Mouse (Mus musculus): ENCODE measurements around the gene B430305J03Rik. TPM values are rescaled to one million over a fixed set of nuclear protein-coding genes. Genes with fewer than 3 reads are reported as not detected.

The B430305J03Rik gene
- polyA plus RNA-seq, 1 experiment from 2014 or later: not detected

DNA sequence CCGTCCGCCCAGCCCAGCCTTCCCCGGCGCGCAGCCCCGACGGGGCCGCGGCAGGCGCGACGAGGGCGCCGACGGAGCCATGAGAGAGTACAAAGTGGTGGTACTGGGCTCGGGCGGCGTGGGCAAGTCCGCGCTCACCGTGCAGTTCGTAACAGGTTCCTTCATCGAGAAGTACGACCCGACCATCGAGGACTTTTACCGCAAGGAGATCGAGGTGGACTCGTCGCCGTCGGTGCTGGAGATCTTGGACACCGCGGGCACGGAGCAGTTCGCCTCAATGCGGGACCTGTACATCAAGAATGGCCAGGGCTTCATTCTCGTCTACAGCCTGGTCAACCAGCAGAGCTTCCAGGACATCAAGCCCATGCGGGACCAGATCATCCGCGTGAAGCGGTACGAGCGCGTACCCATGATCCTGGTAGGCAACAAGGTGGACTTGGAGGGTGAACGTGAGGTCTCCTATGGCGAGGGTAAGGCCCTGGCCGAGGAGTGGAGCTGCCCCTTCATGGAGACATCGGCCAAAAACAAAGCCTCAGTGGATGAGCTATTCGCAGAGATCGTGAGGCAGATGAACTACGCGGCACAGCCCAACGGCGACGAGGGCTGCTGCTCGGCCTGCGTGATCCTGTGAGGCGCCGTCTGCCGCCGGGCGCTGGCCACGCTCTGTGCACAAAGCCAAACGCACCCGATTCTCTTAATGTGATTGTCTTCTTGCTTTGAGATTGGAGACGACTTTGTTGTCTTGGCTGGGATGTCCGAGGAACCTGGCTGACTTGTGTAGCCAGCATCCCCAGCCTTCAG, 573 bp downstream of the B430305J03Rik start:
- Histone ChIP-seq H3K4me2 (replicated peaks) (peak overlapping the region; percentile 82), H3K9me3 (replicated peaks) (no peaks in the 10 kb centered on the region), H3K9ac (peak overlapping the region; percentile 85), H3K36me3 (no peaks in the 10 kb centered on the region), H3K4me3 (replicated peaks) (peak overlapping the region; percentile 94), H3K27me3 (no peaks in the 10 kb centered on the region), H3K27ac (replicated peaks) (peak overlapping the region; percentile 95), H3K4me1 (peaks cover 20% of the 10 kb centered on the region)
- ATAC-seq (ENCODE audit: insufficient number of reproducible peaks, low FRiP score, low TSS enrichment, low read depth): no peak
- under 1% methylated on average over 68 of the region's 68 CpGs for WGBS

GRCm38 (mm10) chr3:61364661-61364977, 1.1 kb downstream of the B430305J03Rik start:
- no peaks in the 10 kb centered on the region for H3K9me3 ChIP-seq (replicated peaks)
- peak overlapping the region; percentile 94 for H3K4me3 ChIP-seq (replicated peaks)
- H3K4me2 ChIP-seq (replicated peaks): peak overlapping the region; percentile 82
- ATAC-seq (ENCODE audit: insufficient number of reproducible peaks, low FRiP score, low TSS enrichment, low read depth): peak; percentile 2; the same call in 1 of the 2 replicates
- H3K4me1 ChIP-seq: peaks cover 20% of the 10 kb centered on the region
- H3K27me3 ChIP-seq: no peaks in the 10 kb centered on the region
- WGBS: under 1% methylated on average over 32 of the region's 33 CpGs
- peak overlapping the region; percentile 85 for H3K9ac ChIP-seq
- H3K36me3 ChIP-seq: no peaks in the 10 kb centered on the region
- H3K27ac ChIP-seq (replicated peaks): peak overlapping the region; percentile 95

DNA sequence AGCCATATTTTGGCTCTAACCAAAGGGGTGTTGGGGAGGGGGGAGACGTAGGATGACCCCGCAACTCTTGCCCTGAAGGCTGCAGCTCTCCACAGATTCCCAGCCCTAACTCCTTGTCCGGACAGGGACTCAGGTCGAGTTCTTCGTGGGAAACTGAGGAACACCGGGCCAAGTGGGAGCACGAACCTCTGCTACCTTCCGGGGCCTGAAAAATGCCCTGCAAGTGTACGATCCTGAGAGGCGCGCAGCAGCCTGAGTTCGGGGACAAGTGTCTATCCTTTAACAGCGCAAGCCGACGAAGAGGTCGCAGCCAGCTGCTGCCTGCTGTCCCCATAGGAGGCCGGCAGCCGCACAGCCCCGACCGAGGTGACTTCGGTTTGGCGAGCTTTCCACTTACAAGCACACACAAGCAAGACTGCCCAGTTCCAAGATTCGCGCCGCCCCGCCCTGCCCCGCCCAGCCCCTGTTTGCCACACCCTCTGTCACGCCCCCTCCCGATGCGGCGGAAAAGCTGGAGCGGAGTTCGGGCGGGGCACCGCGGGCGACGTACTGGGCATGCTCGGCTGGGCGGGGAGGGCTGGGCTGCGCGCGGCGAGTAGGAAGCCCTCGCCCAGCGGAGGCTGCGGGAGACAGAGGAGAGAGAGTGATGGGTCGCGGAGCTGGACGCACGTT, 1.6 kb downstream of the B430305J03Rik start:
- Histone ChIP-seq H3K27ac (replicated peaks) (peak overlapping the region; percentile 95), H3K9ac (peak overlapping the region; percentile 85), H3K27me3 (no peaks in the 10 kb centered on the region), H3K4me3 (replicated peaks) (peak overlapping the region; percentile 94), H3K36me3 (no peaks in the 10 kb centered on the region), H3K9me3 (replicated peaks) (no peaks in the 10 kb centered on the region), H3K4me1 (peaks cover 20% of the 10 kb centered on the region), H3K4me2 (replicated peaks) (peak overlapping the region; percentile 82)
- WGBS: under 1% methylated on average over 43 of the region's 51 CpGs
- ATAC-seq (ENCODE audit: insufficient number of reproducible peaks, low FRiP score, low TSS enrichment, low read depth): peak; percentile 91

GRCm38 (mm10) chr3:61363161-61363988, 2.4 kb downstream of the B430305J03Rik start:
- peak overlapping the region; percentile 42 for H3K9ac ChIP-seq
- peak; percentile 95 for ATAC-seq (ENCODE audit: insufficient number of reproducible peaks, low FRiP score, low TSS enrichment, low read depth)
- peak overlapping the region; percentile 95 for H3K27ac ChIP-seq (replicated peaks)
- under 1% methylated on average over 30 of the region's 30 CpGs for WGBS
- H3K27me3 ChIP-seq: no peaks in the 10 kb centered on the region
- no peaks in the 10 kb centered on the region for H3K9me3 ChIP-seq (replicated peaks)
- no peaks in the 10 kb centered on the region for H3K36me3 ChIP-seq
- peak overlapping the region; percentile 82 for H3K4me2 ChIP-seq (replicated peaks)
- peaks cover 16% of the 10 kb centered on the region for H3K4me1 ChIP-seq
- peak overlapping the region; percentile 94 for H3K4me3 ChIP-seq (replicated peaks)

GRCm38 (mm10) chr3:61362821-61363160, 3.0 kb downstream of the B430305J03Rik start:
- no peaks in the 10 kb centered on the region for H3K27me3 ChIP-seq
- H3K4me1 ChIP-seq: peaks cover 12% of the 10 kb centered on the region; the same call in 1 of the 2 replicates
- H3K27ac ChIP-seq (replicated peaks): peak overlapping the region; percentile 95
- peak overlapping the region; percentile 42 for H3K9ac ChIP-seq
- no peaks in the 10 kb centered on the region for H3K9me3 ChIP-seq (replicated peaks)
- 5% methylated on average over 9 of the region's 9 CpGs for WGBS
- no peak for ATAC-seq (ENCODE audit: insufficient number of reproducible peaks, low FRiP score, low TSS enrichment, low read depth)
- H3K4me3 ChIP-seq (replicated peaks): peak overlapping the region; percentile 94
- no peaks in the 10 kb centered on the region for H3K36me3 ChIP-seq
- H3K4me2 ChIP-seq (replicated peaks): peak overlapping the region; percentile 82

- H3K27me3 ChIP-seq: no peaks in the 10 kb centered on the region
- ATAC-seq (ENCODE audit: insufficient number of reproducible peaks, low FRiP score, low TSS enrichment, low read depth): no peak
- WGBS: 71% methylated on average over 1 of the region's 1 CpGs
- no peaks in the 10 kb centered on the region for H3K9me3 ChIP-seq (replicated peaks)
- H3K4me3 ChIP-seq (replicated peaks): no peak within 1 kb of the TSS
- H3K9ac ChIP-seq: no peak within 1 kb of the TSS
- no peak within 1 kb of the TSS; the same call in 1 of the 2 replicates for H3K27ac ChIP-seq (replicated peaks)
- no peaks in the 10 kb centered on the region for H3K36me3 ChIP-seq
- H3K4me2 ChIP-seq (replicated peaks): peak within 1 kb of the TSS; percentile 82; the same call in 1 of the 2 replicates
- peaks cover 8% of the 10 kb centered on the region; the same call in 1 of the 2 replicates for H3K4me1 ChIP-seq
Observed at GRCm38 (mm10) chr3:61361338-61361737, 4.4 kb downstream of the B430305J03Rik start, which contains the start of gene Rap2b. TSS of gene Rap2b (plus strand) at chr3:61361638.

DNA sequence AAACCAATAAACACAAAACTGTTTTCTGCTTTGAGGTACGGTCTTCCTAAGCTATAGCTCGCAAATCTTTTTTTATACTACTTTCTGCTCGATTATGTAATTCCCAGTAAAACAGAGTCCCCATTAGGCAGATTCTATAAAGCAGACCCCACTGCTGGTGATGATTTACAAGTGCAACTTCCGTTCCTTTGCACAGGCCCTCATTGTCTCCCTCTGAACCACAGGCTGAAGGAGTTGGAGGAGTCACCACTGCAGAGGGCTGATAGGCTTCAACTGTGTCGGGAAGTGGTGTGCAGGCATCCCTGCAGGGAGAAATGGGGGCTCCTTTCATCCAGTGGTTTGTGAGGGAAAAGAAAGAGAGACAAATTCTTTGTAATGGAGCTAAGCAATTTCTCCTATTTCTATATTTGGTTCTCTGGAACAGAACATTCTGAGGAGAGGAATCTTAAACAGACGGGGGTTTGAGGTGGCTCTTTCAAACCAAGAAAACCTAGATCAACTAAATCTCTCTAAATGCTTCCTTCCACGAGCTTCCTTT, 6.9 kb downstream of the B430305J03Rik start:
- Histone ChIP-seq H3K27ac (replicated peaks) (no peak overlapping the region), H3K4me3 (replicated peaks) (no peak overlapping the region), H3K9ac (no peak overlapping the region), H3K4me1 (0 out of 2 replicates have a peak, but pooled peaks cover 4% of the 10 kb centered on the region), H3K27me3 (no peaks in the 10 kb centered on the region), H3K9me3 (replicated peaks) (no peaks in the 10 kb centered on the region), H3K4me2 (replicated peaks) (no peak overlapping the region), H3K36me3 (no peaks in the 10 kb centered on the region)
- ATAC-seq (ENCODE audit: insufficient number of reproducible peaks, low FRiP score, low TSS enrichment, low read depth): no peak
- 36% methylated on average over 7 of the region's 7 CpGs for WGBS

- no peak overlapping the region for H3K4me2 ChIP-seq (replicated peaks)
- H3K9me3 ChIP-seq (replicated peaks): no peaks in the 10 kb centered on the region
- WGBS: 57% methylated on average over 6 of the region's 6 CpGs
Observed at GRCm38 (mm10) chr3:61358107-61358506, 7.6 kb downstream of the B430305J03Rik start.

DNA sequence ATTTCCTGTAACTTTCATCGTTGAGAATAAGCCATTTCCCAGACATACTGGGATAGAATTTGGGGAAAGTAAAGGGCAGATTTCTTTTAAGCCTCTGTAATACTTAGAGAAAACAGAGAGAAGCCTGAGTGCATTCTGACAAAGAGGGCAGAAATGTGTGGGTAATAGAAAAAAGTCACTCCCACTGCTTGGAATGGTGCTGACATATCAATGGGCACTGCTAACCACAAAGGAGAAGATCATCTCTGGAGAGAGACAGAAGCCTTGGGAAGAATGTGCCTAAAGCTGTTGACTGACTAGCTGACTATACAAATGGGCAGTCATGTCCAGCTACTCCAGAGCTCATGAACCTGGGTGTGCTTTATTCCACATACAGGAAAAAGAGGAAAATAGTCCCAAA, 10.3 kb downstream of the B430305J03Rik start:
- WGBS: 60% methylated on average over 1 of the region's 1 CpGs
- no peak overlapping the region for H3K9ac ChIP-seq
- H3K4me2 ChIP-seq (replicated peaks): no peak overlapping the region
- H3K27ac ChIP-seq (replicated peaks): no peak overlapping the region
- H3K4me3 ChIP-seq (replicated peaks): no peak overlapping the region
- H3K4me1 ChIP-seq: no peaks in the 10 kb centered on the region
- H3K9me3 ChIP-seq (replicated peaks): no peaks in the 10 kb centered on the region
- H3K27me3 ChIP-seq: no peaks in the 10 kb centered on the region
- no peaks in the 10 kb centered on the region for H3K36me3 ChIP-seq
- no peak for ATAC-seq (ENCODE audit: insufficient number of reproducible peaks, low FRiP score, low TSS enrichment, low read depth)

More at GRCm38 (mm10) chr3:61358107-61358506, 7.6 kb downstream of the B430305J03Rik start:
- H3K4me3 ChIP-seq (replicated peaks): no peak overlapping the region
- H3K36me3 ChIP-seq: no peaks in the 10 kb centered on the region
- no peak overlapping the region for H3K27ac ChIP-seq (replicated peaks)
- ATAC-seq (ENCODE audit: insufficient number of reproducible peaks, low FRiP score, low TSS enrichment, low read depth): no peak
- H3K27me3 ChIP-seq: no peaks in the 10 kb centered on the region
- no peak overlapping the region for H3K9ac ChIP-seq
- H3K4me1 ChIP-seq: 0 out of 2 replicates have a peak, but pooled peaks cover 4% of the 10 kb centered on the region

- H3K4me2 ChIP-seq (replicated peaks): no peak overlapping the region
Observed at GRCm38 (mm10) chr3:61349433-61349832, 16.3 kb downstream of the B430305J03Rik start.

More at GRCm38 (mm10) chr3:61349433-61349832, 16.3 kb downstream of the B430305J03Rik start:
- Histone ChIP-seq H3K9me3 (replicated peaks) (no peaks in the 10 kb centered on the region), H3K27ac (replicated peaks) (no peak overlapping the region), H3K4me1 (no peaks in the 10 kb centered on the region), H3K27me3 (no peaks in the 10 kb centered on the region), H3K4me3 (replicated peaks) (no peak overlapping the region), H3K36me3 (no peaks in the 10 kb centered on the region), H3K9ac (no peak overlapping the region)
- WGBS: 29% methylated on average over 1 of the region's 1 CpGs
- no peak for ATAC-seq (ENCODE audit: insufficient number of reproducible peaks, low FRiP score, low TSS enrichment, low read depth)
